Mouse (Mus musculus): ENCODE results near the gene G6pd2. TPM values are rescaled to one million over a fixed set of nuclear protein-coding genes. Genes with fewer than 3 reads are reported as not detected.

G6pd2 gene
- not detected for polyA plus RNA-seq (2014; fragmentation: Illumina TruSeq; extraction: RNeasy Lipid Tissue Mini Kit (QIAGEN cat#74804); ENCODE audit: low read depth, low replicate concordance)

GRCm38 (mm10) chr5:61808516-61808915 lies at the start of gene G6pd2:
Gene G6pd2, plus strand, starts transcription at chr5:61808816.

